Mouse (Mus musculus) lung, postnatal 25 days (tissue): ENCODE data around the gene Aqp9.

ENCODE experiments used
- DNase-seq: peaks from one replicate; pipeline ENCODE4 v3.0.0; 2022; ENCODE audit warnings: low spot score

Gene Aqp9

GRCm38 (mm10) chr9:71167473-71168215, 838 bp downstream of the Aqp9 start:
- no peak for DNase-seq

- DNase-seq, result peak; percentile 60
These were observed 1.5 kb downstream of the Aqp9 start for GRCm38 (mm10) chr9:71166871-71167465.

GRCm38 (mm10) chr9:71166019-71166705, 2.3 kb downstream of the Aqp9 start:
- no peak for DNase-seq

DNA sequence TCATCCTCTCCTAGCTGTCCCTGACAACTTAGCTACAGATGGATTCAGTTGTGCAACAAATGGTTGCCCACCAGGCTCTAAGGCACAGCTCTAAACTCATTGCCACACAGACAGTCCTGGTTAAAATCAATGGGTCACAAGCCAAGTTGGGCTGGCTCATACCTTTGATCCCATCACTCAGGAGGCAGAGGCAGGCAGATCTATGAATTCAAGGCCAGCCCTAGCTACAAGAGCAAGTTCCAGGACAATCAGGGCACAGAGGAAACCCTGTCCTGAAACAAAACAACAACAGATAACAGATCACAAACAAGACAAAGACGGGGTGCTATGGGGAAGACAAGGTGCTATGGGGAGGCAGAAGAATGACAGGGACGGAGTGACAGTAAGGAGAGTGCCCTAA, 3.0 kb downstream of the Aqp9 start:
- DNase-seq, result no peak

- no peak for DNase-seq
These were observed 3.4 kb downstream of the Aqp9 start for GRCm38 (mm10) chr9:71165061-71165460.

- no peak for DNase-seq
These were observed 4.1 kb downstream of the Aqp9 start for GRCm38 (mm10) chr9:71164353-71164752.

DNA sequence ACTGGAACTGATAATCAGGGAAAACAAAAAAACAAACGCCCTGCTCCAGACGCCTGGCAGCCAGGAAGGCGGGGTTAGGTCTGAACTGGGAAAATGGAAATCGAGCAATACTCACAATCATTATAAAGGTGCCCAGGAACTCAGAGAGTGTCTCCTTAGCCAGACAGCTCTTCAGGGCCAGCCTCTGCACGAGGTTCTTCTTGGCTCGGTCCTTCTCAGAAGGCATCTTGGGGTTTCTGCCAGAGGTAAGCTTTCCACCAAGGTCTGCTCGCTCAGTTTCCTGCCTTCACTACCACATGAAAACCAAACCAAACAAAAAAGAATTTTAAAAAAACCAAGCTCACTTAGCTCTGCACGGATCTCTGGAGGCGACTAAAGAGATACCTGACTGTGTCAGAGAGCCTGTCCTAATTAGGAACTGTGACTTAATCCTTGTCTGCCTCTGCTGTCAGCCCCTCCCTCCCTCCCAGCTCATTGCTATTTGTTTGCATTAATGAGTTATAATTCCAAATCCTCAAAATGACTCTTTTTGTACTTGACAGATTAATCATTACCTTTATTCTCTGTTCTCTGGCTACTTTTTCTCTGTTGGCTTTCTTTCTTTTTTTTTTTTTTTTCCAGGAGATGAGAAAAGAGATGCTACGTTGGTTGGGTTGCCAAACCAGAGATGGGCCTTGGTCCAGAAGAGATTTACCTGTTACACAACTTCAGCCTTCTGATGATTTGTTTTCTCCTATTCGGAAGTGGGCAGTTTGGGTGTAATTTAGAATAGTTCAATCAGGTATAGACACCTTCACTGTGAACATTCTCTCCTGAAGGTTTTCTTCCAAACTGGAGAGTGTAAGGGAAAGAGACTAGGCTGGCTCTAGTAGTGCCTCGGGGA, 5.4 kb downstream of the Aqp9 start:
- DNase-seq, result no peak

DNA sequence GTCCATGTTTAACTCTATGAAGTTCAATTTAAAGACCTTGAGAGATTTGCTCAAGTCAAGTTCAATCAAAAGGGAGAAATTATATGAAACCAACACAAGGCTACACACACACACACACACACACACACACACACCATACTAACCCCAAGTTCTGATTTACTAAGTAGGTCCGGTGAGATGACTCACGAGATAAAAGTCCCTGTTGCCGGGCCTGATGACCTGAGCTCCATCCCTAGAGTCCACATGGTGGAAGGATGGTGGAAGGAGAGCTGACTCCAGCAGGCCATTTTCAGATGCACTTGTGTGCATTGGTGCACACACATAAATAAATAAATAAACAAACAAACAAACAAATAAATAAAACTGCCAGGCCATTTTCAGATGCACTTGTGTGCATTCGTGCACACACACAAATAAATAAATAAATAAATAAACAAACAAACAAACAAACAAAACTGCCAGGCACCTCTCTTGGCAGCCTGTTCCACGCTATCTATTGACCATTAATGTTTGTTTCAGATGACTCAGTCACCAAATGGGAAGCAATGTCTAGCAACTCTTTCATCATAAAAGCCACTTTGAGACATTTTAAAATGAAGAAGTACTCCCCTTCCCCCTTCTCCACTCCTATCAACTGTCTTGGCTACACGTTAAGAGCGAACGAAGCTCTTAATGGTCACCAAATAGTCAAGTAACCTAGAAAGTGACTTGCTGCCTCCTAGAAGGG, 6.2 kb downstream of the Aqp9 start:
- DNase-seq, result no peak

GRCm38 (mm10) chr9:71160849-71161711, 7.4 kb downstream of the Aqp9 start:
- no peak for DNase-seq

DNA sequence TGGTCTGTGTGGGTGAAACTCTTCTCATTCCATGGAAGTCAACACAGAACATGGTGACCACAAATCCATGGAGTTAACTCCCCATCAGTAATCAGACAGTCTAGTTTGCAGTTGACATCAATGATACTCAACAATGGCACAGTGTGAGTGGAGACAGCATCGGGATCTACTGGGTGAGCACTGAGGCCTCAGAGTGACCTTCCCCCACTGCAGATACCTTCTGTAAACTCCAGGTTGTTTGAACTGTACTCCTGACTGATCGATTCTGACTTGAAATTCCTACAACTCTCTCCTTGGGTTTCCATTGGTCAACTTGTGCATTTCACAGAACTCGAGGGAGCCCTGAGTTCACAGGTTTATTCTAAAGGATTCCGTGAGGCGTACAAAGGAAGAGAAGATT, 8.8 kb downstream of the Aqp9 start:
- no peak for DNase-seq

DNA sequence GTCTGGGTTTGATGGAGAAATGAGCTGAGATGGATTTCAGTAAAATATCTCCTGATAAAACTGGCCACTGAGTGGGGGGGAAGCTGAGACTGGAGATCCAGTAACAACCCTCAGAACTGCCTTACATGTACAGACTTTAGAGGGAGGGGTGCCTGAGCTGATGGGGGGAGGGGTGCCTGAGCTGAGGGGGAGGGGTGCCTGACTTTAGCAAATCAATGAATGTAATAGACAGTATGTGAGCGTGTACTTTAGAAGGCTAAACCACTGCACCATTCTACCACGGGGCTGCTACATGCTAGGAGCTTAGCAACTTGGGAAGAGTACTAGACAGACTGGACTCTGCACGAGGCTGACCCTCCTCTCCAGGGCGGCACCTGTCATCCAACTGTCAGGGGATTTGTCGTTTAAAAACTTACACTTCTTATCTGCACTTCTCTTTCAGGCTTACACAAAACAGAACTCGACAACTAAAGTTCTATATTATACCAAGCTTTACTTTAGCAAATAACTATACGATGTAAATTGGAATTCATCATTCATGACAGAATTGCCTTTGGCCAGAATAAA, 9.3 kb downstream of the Aqp9 start:
- no peak for DNase-seq

DNA sequence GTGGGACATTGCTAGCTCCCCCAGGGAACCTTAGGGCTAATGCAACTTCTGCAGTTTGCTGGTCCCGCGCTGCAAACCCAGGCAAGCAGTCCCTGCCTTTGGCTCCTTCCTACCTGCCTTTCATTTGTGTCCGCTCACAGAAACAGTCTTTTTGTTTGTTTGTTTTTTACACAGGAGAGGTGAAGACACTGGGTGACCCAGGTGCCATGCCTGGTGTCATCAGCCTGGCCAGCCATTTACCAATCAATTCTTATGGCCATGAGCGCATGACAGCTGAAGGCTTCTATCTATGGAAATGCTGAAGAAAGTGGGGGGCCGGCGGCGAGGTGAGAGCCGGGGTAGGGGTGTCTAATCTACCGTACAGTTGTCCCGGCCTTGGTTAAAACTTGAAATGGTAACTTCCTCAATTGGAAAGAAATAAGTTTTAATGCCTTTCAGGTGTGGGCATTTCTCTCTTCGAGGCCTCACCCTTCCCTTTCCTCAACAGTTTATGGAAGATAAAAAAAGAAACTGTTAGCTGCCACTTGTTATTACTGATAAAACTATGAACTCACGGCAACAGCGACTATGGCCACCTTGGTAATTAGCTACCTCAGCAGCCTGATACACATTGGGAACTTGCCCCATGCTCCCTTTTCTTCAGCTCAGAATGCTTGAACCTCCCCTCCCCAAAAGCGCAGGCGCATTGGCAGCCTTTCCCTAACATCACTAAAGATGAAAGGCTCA, 10.4 kb downstream of the Aqp9 start:
- no peak for DNase-seq

GRCm38 (mm10) chr9:71156447-71157035, 11.9 kb downstream of the Aqp9 start:
- DNase-seq, result no peak

- no peak for DNase-seq
These were observed 13.0 kb downstream of the Aqp9 start for GRCm38 (mm10) chr9:71155399-71156005.

DNA sequence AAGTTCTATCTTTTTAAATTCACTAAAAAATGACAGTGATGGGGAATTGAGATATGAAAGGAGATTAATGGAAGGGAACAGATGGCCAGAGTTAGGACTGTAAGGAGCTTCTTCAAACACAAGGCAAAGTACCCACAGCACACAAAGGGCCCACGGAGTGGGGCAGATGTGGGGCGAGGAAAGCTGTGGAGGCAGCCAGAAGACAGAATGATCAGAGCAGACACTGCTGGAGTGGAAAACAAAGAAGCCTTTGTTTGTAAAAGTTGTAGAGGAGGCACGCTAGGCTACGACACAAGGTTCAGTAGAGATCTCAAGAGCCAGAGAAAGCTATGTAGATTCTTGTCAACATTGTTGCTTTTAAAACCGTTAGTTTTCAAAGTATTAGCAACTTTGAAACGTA, 17.1 kb downstream of the Aqp9 start:
- no peak for DNase-seq

DNA sequence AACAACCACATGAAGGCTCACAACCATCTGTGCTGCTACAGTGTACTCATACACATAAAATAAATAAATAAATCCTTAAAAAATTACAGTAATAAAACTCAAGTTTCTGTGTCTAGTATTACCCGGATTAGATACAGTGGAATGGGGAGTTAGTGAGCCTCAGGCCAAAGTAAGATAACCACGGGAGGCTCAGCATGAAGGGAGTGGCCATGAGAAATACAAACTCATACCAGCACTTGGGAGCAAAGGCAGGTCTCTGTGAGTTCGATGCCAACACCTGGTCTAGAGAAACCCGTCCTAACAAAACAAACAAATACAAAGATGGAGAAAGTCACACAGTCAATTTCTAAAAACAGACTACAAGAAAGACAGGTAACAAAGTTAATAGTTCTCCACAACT, 18.3 kb downstream of the Aqp9 start:
- no peak for DNase-seq

- no peak for DNase-seq
These were observed 19.6 kb downstream of the Aqp9 start for GRCm38 (mm10) chr9:71148890-71149289.

DNA sequence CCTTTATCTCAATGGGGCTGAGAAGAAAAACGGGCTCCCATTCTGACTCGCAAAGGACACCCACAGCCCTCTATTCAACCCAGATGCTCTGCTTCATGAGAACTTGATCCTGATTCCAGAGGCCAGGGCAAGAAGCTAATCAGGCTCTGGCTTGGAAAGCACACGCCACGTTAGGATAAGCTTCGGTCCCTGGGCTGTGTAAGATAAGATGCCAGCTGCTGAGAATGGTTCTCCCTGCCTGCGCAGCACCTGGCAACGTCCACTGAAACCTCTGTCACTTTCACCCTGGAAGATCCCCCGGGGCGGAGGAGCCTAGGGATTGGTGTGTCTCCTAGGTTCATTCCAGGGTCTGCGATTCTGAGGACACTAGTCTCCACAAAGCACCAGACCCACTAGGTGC, 22.3 kb downstream of the Aqp9 start:
- no peak for DNase-seq

DNA sequence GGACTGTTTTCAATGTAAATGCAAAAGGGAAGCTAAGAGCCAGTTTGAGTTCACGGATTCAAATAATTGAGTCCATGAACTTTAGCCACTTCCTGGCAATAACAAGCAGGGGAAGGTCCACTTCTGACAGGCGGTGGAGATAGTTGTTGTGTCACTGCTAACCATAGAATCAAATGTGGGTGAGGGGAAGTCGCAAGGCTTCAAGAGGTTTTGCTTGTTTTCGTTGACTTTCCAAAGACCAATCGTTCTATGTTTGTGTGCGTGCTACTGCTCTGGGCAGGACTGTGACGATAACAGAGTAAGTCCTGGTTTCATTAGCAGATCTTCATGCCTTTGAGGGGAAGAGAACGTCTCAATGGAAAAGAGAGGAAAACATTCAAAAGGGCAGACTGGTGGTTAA, 28.3 kb downstream of the Aqp9 start:
- DNase-seq, result no peak
